Mouse (Mus musculus): ENCODE data around the gene AC141477.1. TPM values are rescaled to one million over a fixed set of nuclear protein-coding genes. Genes with fewer than 3 reads are reported as not detected.

Gene AC141477.1
- polyA plus RNA-seq, 1 experiment from 2014 or later: not detected

DNA sequence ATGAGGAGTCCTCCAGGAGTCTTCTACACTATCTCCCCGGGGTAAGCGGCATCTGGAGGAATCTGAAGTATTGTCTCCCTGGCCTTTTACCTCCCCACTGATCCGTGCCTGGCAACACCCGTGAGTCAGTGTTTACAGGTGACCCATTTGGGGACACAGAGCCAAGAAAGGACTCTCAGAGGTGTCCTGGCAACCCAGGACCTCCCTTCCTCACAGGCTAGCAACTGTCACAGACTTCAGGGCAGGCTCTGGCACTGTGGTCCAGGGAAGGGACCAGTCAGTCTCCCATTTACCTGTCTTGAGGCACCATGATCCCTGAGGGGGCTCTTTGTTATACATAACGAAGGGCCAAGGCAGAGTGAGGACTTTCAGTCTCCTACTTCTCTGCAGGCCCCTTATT, 8.6 kb upstream of the AC141477.1 start, which contains the start of gene 2610028H24Rik:
Gene 2610028H24Rik (plus strand): TSS at position 231 of the 400 bp plus-strand sequence.
- WGBS: 64% methylated on average over 5 of the region's 5 CpGs
- no peak for ATAC-seq (ENCODE audit: low FRiP score, low read depth)
- H3K4me2 ChIP-seq (replicated peaks): no peak within 1 kb of the TSS
- H3K36me3 ChIP-seq: no peaks in the 10 kb centered on the region
- H3K27ac ChIP-seq (replicated peaks): no peak within 1 kb of the TSS
- no peaks in the 10 kb centered on the region for H3K4me1 ChIP-seq
- no peaks in the 10 kb centered on the region for H3K9me3 ChIP-seq
- peaks cover 6% of the 10 kb centered on the region; the same call in 1 of the 2 replicates for H3K27me3 ChIP-seq
- H3K4me3 ChIP-seq: no peak within 1 kb of the TSS
- no peak within 1 kb of the TSS for H3K9ac ChIP-seq (replicated peaks)

DNA sequence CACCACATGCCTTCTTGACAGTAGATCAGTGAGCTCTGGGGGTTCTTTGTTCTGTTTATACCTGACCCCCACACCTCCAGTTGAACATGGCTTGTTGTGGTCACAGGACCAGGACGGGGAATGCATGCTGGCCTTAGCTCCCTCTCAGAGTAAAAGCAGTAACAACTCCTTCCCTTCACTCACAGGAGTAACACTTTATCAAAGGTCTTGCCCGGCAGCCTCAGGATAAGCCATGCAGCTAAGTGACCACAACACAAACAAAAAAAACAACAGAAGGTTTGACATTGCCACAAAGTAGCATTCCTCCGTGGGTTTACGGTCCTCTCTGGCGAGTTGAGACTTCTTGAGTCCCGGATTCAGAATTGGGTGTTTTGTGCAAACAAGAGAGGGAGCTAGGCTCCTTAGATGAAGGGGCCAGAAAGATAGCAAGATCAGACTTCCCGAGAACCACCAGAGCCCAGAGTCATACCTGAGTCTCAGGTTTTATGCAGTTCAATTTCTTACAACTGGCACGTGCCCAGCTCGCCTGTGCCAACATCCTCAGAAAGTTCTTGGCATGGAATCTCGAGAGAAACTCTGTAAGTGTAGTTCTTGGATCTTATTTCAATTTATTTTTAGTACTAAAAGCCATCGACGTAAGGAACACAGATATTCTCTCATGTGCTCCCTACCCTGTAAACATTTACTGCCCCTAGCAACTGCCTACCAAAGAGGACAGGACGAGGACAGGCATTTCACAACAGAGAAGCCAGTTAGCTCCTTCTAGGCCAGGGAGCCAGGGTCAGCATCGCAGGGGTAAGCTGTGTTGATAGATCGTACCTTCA, 7.4 kb upstream of the AC141477.1 start:
- no peak for ATAC-seq (ENCODE audit: low FRiP score, low read depth)
- no peak overlapping the region for H3K27ac ChIP-seq (replicated peaks)
- WGBS: 88% methylated on average over 15 of the region's 15 CpGs

DNA sequence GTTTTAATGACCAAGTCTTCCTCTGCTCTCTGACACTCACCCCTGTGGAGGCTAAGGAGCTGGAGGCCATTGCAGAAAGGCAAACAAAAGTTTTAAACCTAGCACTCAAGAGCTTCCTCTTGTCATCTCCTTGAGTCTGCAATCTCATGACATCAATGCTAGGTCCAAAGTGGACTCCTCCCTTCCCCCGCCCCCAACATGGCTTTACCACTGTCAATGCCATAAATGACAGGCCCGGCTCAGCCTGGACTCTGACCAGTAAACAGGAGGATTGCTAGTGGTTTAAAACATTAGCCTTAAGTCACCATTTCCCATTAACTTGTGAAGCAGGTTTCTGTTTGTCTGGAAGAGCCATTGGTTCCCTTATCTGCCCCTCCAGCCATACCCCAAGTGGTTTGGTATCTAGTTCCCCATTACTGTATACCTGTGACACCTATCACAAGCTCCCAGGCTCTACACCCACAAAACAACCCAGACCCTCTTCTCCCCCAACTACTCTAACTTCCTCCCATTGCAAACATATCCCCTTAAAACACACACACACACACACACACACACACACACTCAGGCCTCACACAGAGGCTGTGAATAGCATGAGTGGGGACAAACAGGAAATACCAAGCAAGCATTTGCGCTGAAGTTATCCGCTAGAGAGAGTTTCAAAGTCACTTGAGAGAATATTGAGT, 5.9 kb upstream of the AC141477.1 start:
- 84% methylated on average over 4 of the region's 4 CpGs for WGBS

More for the DNA sequence above, 7.4 kb upstream of the AC141477.1 start:
- H3K36me3 ChIP-seq: no peaks in the 10 kb centered on the region
- no peak overlapping the region for H3K9ac ChIP-seq (replicated peaks)
- H3K4me1 ChIP-seq: peaks cover 7% of the 10 kb centered on the region
- no peaks in the 10 kb centered on the region for H3K9me3 ChIP-seq
- peaks cover 6% of the 10 kb centered on the region; the same call in 1 of the 2 replicates for H3K27me3 ChIP-seq
- H3K4me2 ChIP-seq (replicated peaks): no peak overlapping the region
- H3K4me3 ChIP-seq: no peak overlapping the region

DNA sequence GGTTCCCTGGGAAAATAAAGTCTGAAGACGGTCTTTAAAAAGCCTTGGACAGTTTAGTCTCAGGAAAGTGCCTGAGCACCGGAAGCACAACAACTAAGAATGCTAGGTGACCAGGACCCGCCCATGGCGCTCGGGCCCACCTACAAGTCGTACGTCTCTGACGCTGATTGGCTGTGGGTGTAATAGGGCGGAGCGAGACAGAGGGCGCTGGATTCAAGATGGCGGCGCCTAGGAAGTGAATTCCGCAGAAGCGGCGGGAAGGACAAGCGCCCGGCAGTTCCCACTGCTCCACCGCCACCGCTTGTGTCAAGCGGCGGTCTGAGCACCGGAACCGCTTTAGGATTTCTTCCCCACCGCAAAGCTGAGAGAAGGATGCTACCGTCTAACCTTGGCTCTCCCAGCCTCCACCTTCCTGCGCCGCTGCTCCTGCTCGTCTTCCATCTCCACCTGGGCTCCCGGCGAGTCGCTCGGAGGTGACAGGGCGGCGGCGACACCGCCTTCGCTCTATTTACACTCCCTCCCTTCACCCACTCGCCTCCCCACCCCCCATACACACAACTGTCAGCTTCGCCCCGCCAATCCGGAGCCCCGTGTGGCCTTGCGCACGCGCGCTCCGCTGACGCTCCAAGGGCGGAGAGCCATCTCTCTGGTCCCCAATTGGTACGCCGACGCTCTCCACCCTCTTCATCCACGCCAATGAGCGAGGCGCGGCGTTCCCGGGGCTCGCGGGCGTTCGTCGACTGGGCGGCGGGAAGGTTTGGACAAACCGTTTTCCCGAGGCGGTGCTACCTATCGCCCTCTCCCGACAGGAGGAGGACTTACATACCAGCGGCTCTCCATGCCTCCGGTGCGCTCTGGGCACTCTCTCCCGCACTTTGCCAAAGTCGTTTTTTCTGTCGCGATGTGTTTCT, 2.2 kb upstream of the AC141477.1 start, which contains the start of gene Pcnt:
Gene Pcnt (minus strand): TSS at position 609 of the 911 bp plus-strand sequence.
- Histone ChIP-seq H3K36me3 (peaks cover 30% of the 10 kb centered on the region), H3K4me2 (replicated peaks) (peak within 1 kb of the TSS; percentile 77), H3K9ac (replicated peaks) (peak within 1 kb of the TSS; percentile 77), H3K27me3 (no peaks in the 10 kb centered on the region; the same call in 1 of the 2 replicates), H3K4me1 (peaks cover 20% of the 10 kb centered on the region), H3K27ac (replicated peaks) (peak within 1 kb of the TSS; percentile 90), H3K9me3 (no peaks in the 10 kb centered on the region), H3K4me3 (peak within 1 kb of the TSS; percentile 89)
- WGBS: under 1% methylated on average over 78 of the region's 78 CpGs
- peak; percentile 99 for ATAC-seq (ENCODE audit: low FRiP score, low read depth)

More for the DNA sequence above, 5.9 kb upstream of the AC141477.1 start:
- H3K9ac ChIP-seq (replicated peaks): no peak overlapping the region
- no peak for ATAC-seq (ENCODE audit: low FRiP score, low read depth)
- no peaks in the 10 kb centered on the region for H3K36me3 ChIP-seq
- H3K4me2 ChIP-seq (replicated peaks): no peak overlapping the region
- peaks cover 6% of the 10 kb centered on the region; the same call in 1 of the 2 replicates for H3K27me3 ChIP-seq
- peaks cover 15% of the 10 kb centered on the region for H3K4me1 ChIP-seq
- no peaks in the 10 kb centered on the region for H3K9me3 ChIP-seq
- H3K27ac ChIP-seq (replicated peaks): no peak overlapping the region
- no peak overlapping the region for H3K4me3 ChIP-seq

DNA sequence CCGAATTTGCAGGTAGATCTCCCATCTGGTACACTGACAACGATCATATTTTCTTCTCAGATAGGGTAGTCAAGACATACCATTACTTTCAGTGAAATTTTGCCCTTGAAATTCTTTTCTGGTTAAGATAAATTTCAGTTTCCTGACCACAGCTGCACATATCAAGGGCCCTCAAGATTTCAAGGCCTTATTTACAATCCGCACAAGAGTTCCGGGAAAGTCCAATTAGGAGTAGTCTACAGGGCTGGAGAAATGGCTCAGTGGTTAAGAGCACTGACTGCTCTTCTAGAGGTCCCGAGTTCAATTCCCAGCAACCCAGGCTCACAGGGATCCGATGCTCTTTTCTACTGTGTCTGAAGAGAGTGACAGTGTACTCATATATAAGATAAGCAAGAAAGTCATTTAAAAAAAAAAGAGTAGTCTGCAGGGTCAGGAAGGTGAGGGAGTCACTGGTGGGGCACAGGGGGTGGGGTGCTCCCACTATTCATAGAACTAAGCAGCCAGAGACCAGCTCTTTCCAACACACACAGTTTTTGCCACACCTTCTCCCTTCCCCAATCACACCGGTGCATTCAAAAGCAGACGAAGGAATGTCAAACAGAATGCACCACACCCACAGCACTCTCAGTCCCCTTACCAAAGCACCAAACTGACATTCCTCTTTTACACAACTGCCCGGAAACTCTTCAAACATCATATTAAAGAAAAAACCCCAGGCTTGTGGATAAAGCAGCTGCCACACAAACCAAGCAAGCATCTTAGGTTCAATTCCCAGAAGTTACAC, 945 bp downstream of the AC141477.1 start:
- Histone ChIP-seq H3K36me3 (peaks cover 61% of the 10 kb centered on the region), H3K4me1 (peaks cover 20% of the 10 kb centered on the region), H3K9me3 (no peaks in the 10 kb centered on the region), H3K4me2 (replicated peaks) (no peak overlapping the region), H3K27me3 (no peaks in the 10 kb centered on the region), H3K4me3 (no peak overlapping the region), H3K9ac (replicated peaks) (no peak overlapping the region), H3K27ac (replicated peaks) (no peak overlapping the region)
- no peak for ATAC-seq (ENCODE audit: low FRiP score, low read depth)
- 94% methylated on average over 9 of the region's 9 CpGs for WGBS

DNA sequence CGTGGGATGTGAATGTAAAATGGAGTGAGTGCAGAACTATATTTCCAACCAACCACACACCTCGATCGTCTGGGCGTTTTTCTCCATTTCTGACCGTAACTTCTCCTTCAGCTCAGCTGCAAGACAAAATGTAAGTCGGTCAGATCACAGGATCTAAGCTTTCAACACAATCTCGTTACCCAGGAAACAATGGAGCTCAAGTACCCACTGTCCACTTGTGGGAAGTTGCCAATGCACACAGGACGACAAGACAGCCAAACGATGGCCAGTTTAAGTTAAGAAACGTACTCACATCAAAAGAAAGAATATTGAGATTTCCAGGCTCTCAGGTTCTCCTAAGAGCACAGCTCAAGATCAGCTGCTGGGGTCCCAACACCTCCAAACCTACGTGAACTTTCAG, 6.3 kb downstream of the AC141477.1 start:
- Histone ChIP-seq H3K27ac (replicated peaks) (no peak overlapping the region), H3K4me3 (no peak overlapping the region), H3K9ac (replicated peaks) (no peak overlapping the region), H3K4me2 (replicated peaks) (no peak overlapping the region), H3K27me3 (no peaks in the 10 kb centered on the region), H3K36me3 (peaks cover 99% of the 10 kb centered on the region), H3K9me3 (no peaks in the 10 kb centered on the region), H3K4me1 (no peaks in the 10 kb centered on the region)
- no peak for ATAC-seq (ENCODE audit: low FRiP score, low read depth)
- 95% methylated on average over 11 of the region's 11 CpGs for WGBS

DNA sequence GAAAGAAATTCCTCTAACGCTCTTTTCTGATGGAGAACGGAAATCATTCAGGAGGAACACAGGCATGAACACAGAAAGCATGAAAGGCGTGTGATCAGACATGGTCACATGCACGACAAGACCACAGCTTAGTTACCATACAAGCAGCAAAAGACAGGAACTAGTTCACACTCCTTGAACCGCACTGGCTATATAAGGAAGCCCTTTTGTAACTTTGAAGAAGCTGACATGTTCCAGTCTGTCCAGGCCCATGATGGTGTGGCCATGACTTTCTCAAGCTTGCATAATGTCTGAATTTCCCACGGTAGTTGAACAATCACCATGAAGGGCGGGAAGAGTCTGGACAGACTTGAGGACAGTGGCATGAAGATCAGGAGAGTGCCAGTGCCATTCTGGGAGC, 14.6 kb downstream of the AC141477.1 start:
- ATAC-seq (ENCODE audit: low FRiP score, low read depth): no peak
- H3K36me3 ChIP-seq: peaks cover 94% of the 10 kb centered on the region
- no peak overlapping the region for H3K4me3 ChIP-seq
- 97% methylated on average over 7 of the region's 7 CpGs for WGBS
- H3K27me3 ChIP-seq: no peaks in the 10 kb centered on the region
- no peak overlapping the region for H3K9ac ChIP-seq (replicated peaks)
- no peak overlapping the region for H3K27ac ChIP-seq (replicated peaks)
- no peak overlapping the region for H3K4me2 ChIP-seq (replicated peaks)
- H3K9me3 ChIP-seq: no peaks in the 10 kb centered on the region
- H3K4me1 ChIP-seq: no peaks in the 10 kb centered on the region

DNA sequence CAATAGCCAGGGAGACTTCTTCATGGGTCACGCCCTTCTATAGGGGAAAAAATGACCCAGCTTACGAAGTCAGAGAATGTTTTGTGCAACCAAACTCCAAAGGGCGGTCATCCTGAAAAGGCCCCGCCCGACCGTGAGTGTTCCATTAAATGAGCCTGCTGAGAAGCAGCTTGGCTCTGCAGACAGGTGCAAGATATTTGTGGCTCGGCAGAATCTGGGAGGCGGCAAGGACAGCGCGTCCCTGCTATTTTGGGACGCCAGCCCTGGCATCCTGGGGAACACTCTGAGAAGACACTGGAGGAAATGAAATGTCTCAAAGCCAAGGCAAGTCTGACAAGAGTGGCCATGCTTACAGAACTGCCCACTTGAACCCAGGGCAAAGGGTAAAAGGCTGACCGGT, 23.4 kb downstream of the AC141477.1 start:
- H3K27ac ChIP-seq (replicated peaks): no peak overlapping the region
- peaks cover 76% of the 10 kb centered on the region for H3K36me3 ChIP-seq
- H3K4me3 ChIP-seq: no peak overlapping the region
- WGBS: 91% methylated on average over 12 of the region's 12 CpGs
- no peak overlapping the region for H3K4me2 ChIP-seq (replicated peaks)
- no peak overlapping the region for H3K9ac ChIP-seq (replicated peaks)
- ATAC-seq (ENCODE audit: low FRiP score, low read depth): no peak
- H3K9me3 ChIP-seq: no peaks in the 10 kb centered on the region
- H3K4me1 ChIP-seq: no peaks in the 10 kb centered on the region
- H3K27me3 ChIP-seq: no peaks in the 10 kb centered on the region

DNA sequence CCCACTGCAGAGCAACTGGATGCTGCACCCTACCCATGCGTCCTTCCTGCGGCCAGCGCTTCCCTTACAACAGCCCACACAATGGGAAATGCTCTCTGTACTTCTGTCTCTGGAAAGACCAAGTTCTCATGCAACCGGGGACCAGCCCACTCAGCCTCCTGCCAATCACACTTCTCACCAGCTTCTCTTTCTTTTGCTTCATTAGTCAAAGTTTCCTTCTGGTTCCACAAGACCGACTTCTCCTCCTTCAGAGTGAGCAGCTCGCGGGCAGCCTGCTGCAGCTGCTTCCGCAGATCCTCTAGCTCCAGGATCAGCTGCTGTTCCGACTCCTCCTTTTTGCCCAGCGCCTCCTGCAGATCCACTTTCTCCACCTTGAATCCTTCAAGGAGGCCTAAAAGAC, 31.7 kb downstream of the AC141477.1 start:
- no peaks in the 10 kb centered on the region for H3K27me3 ChIP-seq
- no peak overlapping the region for H3K27ac ChIP-seq (replicated peaks)
- no peak overlapping the region for H3K4me2 ChIP-seq (replicated peaks)
- H3K36me3 ChIP-seq: peaks cover 77% of the 10 kb centered on the region
- 90% methylated on average over 10 of the region's 10 CpGs for WGBS
- no peak overlapping the region for H3K9ac ChIP-seq (replicated peaks)
- no peaks in the 10 kb centered on the region for H3K9me3 ChIP-seq
- no peak for ATAC-seq (ENCODE audit: low FRiP score, low read depth)
- no peaks in the 10 kb centered on the region for H3K4me1 ChIP-seq
- H3K4me3 ChIP-seq: no peak overlapping the region

DNA sequence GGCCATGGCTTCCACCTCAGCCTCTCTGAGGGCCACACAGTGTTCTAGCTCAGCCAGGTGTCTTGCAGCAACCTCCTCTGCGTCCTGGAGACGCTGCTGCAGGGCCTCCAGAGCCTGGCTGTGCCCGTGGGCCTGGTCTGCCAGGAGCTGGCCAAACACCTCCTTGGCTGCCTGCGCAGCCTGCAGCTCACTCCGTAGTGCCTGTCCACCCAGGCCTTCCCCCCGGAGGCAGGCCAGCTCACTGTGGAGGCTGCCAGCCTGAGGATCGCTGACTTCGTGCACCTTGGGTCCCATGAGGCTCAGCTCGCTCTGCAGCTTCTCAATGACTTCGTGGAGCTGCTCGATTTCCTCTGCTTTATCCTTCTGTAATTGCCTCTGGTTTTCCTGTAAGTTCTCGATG, 47.6 kb downstream of the AC141477.1 start:
- 97% methylated on average over 12 of the region's 12 CpGs for WGBS
- peaks cover 65% of the 10 kb centered on the region for H3K36me3 ChIP-seq

DNA sequence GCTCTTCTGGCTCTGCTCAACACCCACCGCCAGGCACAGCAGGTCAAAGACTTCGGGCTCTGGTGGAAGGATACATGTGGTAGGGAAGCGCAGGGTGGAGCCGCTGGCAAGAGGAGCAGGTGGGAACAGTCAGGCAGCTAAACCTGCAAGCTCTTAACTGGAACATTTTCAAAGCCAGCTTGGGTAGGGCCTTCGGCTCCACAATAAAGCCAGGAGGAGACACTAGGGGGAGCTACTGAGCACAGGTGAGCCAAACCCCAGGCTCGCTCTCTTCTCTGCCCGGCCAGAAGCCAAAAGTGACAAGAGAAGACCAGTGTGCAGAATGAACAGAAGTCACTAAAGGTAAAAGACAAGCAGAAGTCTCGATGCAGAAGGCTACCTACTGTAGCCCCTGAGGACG, 48.5 kb downstream of the AC141477.1 start:
- Histone ChIP-seq H3K9me3 (no peaks in the 10 kb centered on the region), H3K27me3 (no peaks in the 10 kb centered on the region), H3K9ac (replicated peaks) (no peak overlapping the region), H3K36me3 (peaks cover 62% of the 10 kb centered on the region), H3K4me1 (no peaks in the 10 kb centered on the region), H3K27ac (replicated peaks) (no peak overlapping the region), H3K4me3 (no peak overlapping the region), H3K4me2 (replicated peaks) (no peak overlapping the region)
- 87% methylated on average over 9 of the region's 9 CpGs for WGBS
- ATAC-seq (ENCODE audit: low FRiP score, low read depth): no peak

More for the DNA sequence above, 47.6 kb downstream of the AC141477.1 start:
- Histone ChIP-seq H3K9ac (replicated peaks) (no peak overlapping the region), H3K27me3 (no peaks in the 10 kb centered on the region), H3K27ac (replicated peaks) (no peak overlapping the region), H3K9me3 (no peaks in the 10 kb centered on the region), H3K4me1 (no peaks in the 10 kb centered on the region), H3K4me3 (no peak overlapping the region), H3K4me2 (replicated peaks) (no peak overlapping the region)
- ATAC-seq (ENCODE audit: low FRiP score, low read depth): no peak

Data from midbrain, embryonic 12.5 days (tissue).